Mouse (Mus musculus) embryonic facial prominence, embryonic 14.5 days (tissue): ENCODE results near the gene Cars. TPM values are rescaled to one million over a fixed set of nuclear protein-coding genes. Genes with fewer than 3 reads are reported as not detected.
"Not testable (repeated sequence)": the region's sequence is repeated elsewhere in the genome, so short reads cannot be mapped to it uniquely, and the experiment has no call there.

Source experiments
- ATAC-seq: fragments of 200-750 bp; cut with Nextera tagmentation; 2 replicates; pipeline ENCODE4 v1.8.0; 2017; ENCODE audit warnings: low read depth, moderate number of reproducible peaks, moderate TSS enrichment
- DNase-seq: peaks from one replicate; pipeline ENCODE4 v3.0.0-alpha.2; 2015; ENCODE audit warnings: low spot score
- H3K27ac ChIP-seq: fragments of 300-500 bp; sonication (generic); replicated peaks from 2 replicates; pipeline ENCODE4 v1.5.1; 2014; ENCODE audit warnings: low read depth, mild to moderate bottlenecking, low read length, moderate library complexity
- H3K27me3 ChIP-seq: fragments of 300-500 bp; sonication (generic); replicated peaks from 2 replicates; pipeline ENCODE4 v1.6.1; 2014; ENCODE audit warnings: low read length; ENCODE audit not compliant: control insufficient read depth, insufficient read depth
- H3K36me3 ChIP-seq: fragments of 300-500 bp; sonication (generic); 2 replicates; pipeline ENCODE4 v1.6.1; 2014; ENCODE audit warnings: low read length, mixed read lengths; ENCODE audit not compliant: control insufficient read depth, insufficient read depth
- H3K4me1 ChIP-seq: fragments of 300-500 bp; sonication (generic); 2 replicates; pipeline ENCODE4 v1.6.1; 2014; ENCODE audit warnings: antibody characterized with exemption, low read length; ENCODE audit not compliant: control insufficient read depth, insufficient read depth
- H3K4me2 ChIP-seq: fragments of 300-500 bp; sonication (generic); 2 replicates; pipeline ENCODE4 v1.6.1; 2014; ENCODE audit warnings: low read depth, mild to moderate bottlenecking, low read length, moderate library complexity, mixed read lengths
- H3K4me3 ChIP-seq: fragments of 300-500 bp; sonication (generic); 2 replicates; pipeline ENCODE4 v1.5.1; 2014; ENCODE audit warnings: low read depth, mild to moderate bottlenecking, low read length
- H3K9ac ChIP-seq: fragments of 300-500 bp; sonication (generic); 2 replicates; pipeline ENCODE4 v1.6.1; 2014; ENCODE audit warnings: low read depth, mild to moderate bottlenecking, low read length, moderate library complexity, mixed read lengths
- H3K9me3 ChIP-seq: fragments of 300-500 bp; sonication (generic); 2 replicates; pipeline ENCODE4 v1.6.1; 2016; ENCODE audit warnings: low read length; ENCODE audit not compliant: control insufficient read depth
- WGBS: fragments of 180-500 bp; shearing (Covaris S2); extraction: QIAGEN DNeasy Blood & Tissue Kit; methylation state at CpG from one replicate; pipeline ENCODE4 v1.1.7; 2014; 5-methylcytosine and 5-hydroxymethylcytosine counted together
- polyA plus RNA-seq: library from polyadenylated mRNA; unstranded; fragments of >200 nt; fragmentation: Nextera tagmentation; extraction: Ambion mirVana; gene quantifications from 2 replicates; pipeline ENCODE4 v1.2.1, GENCODE M21; 2014

Gene Cars
- 49.2 and 52.2 TPM in 2 replicates for polyA plus RNA-seq

- no peaks in the 10 kb centered on the region for H3K9me3 ChIP-seq
- under 1% methylated on average over 35 of the region's 35 CpGs for WGBS
- peak; percentile 99 for ATAC-seq
- peak; percentile 99 for DNase-seq
- H3K27me3 ChIP-seq, result no peaks in the 10 kb centered on the region
- H3K4me3 ChIP-seq, result peak within 1 kb of the TSS; percentile 89
- H3K4me1 ChIP-seq, result peaks cover 8% of the 10 kb centered on the region
- H3K36me3 ChIP-seq, result no peaks in the 10 kb centered on the region
- peak within 1 kb of the TSS; percentile 94 for H3K4me2 ChIP-seq
- H3K9ac ChIP-seq, result peak within 1 kb of the TSS; percentile 94
- H3K27ac ChIP-seq, result no peak within 1 kb of the TSS
Observed at GRCm38 (mm10) chr7:143599428-143600230, at the start of gene Cars. TSS of gene Cars (minus strand) at chr7:143600090.

DNA sequence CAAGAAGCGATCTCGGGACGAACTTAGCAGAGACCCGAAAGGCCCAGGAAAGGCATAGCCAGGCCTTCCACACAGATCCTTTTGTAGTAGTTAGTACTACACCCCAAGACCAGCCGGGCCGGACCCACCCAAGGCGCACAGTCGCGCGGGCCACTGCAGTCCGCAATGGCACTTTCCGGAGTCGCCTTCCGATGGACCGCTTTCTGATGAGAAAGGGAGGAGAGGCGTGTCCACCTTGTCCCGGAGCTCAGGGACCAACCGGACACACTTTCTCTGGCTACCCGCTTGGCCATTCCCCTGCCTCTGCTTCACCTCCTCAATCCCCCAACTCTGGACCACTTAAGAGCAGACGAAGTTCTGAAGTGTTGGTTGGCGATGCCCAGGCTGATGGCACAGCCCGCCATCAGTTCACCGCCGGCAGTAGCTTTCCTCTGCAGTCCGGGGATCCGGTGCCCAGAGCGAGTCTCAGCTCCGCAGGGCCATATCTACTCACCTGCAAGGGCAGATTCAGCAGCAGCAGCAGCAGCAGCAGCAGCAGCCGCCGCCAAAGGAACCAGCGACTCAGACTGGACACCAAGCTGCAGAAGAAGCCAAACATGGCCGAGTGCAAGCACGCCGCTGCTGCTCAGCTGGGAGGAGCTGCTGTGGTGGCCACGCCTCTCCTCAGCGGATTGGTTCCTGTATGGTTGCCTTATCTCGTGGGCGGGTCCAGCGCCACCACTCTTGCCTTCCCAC lies 49.3 kb upstream of the Cars start, which contains the start of gene Tnfrsf22:
Tnfrsf22 (minus strand) TSS at position 628 of the 735 bp plus-strand sequence.
- H3K9ac ChIP-seq, result peak within 1 kb of the TSS; percentile 76
- peaks cover 4% of the 10 kb centered on the region; the same call in 1 of the 2 replicates for H3K9me3 ChIP-seq
- no peaks in the 10 kb centered on the region for H3K27me3 ChIP-seq
- peak within 1 kb of the TSS; percentile 70 for H3K4me3 ChIP-seq
- DNase-seq (peak; percentile 94), ATAC-seq (peak; percentile 99)
- no peak within 1 kb of the TSS for H3K27ac ChIP-seq
- peak within 1 kb of the TSS; percentile 84 for H3K4me2 ChIP-seq
- 4% methylated on average over 34 of the region's 39 CpGs for WGBS
- H3K4me1 ChIP-seq, result no peaks in the 10 kb centered on the region
- no peaks in the 10 kb centered on the region for H3K36me3 ChIP-seq

DNA sequence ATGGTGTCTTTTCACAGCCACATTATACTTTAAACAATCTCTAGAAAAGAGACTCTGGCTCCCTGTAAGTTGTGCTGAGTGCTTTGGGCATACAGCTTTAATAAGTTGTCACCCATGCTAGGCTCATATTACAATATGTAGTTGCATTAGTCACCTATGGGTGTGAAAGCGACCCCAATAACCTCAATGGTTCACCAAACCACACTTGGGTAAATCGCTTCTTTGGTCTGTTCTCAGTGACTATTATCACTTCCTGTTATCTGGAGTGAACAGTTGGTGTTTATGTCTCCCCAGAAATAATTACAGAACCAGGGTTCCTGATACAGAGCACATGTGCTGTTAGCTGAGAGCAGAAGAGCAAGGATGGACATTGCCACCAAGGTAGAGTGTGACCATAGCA lies 44.1 kb upstream of the Cars start:
- not testable (repeated sequence) for H3K27ac ChIP-seq, DNase-seq, H3K4me3 ChIP-seq, H3K27me3 ChIP-seq, H3K36me3 ChIP-seq, H3K4me1 ChIP-seq, H3K9me3 ChIP-seq, H3K9ac ChIP-seq, ATAC-seq, H3K4me2 ChIP-seq
- WGBS, result 80% methylated on average over 2 of the region's 2 CpGs

DNA sequence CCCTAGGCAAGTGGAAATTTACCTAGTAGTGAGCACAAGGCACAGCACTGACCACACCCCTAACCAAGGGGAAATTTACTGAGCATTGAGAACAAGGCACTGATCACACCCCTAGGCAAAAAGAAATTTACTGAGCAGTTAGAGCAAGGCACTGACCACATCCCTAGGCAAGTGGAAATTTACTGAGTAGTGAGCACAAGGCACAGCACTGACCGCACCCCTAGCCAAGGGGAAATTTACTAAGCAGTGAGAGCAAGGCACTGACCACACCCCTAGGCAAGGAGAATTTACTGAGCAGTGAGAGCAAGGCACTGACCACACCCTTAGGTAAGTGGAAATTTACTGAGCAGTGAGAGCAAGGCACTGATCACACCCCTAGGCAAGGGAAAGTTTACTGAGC lies 36.8 kb upstream of the Cars start:
- Histone ChIP-seq H3K4me1 (no peaks in the 10 kb centered on the region), H3K4me3 (no peak overlapping the region), H3K4me2 (no peak overlapping the region), H3K36me3 (0 out of 2 replicates have a peak, but pooled peaks cover 7% of the 10 kb centered on the region), H3K27me3 (no peaks in the 10 kb centered on the region), H3K9ac (no peak overlapping the region), H3K27ac (no peak overlapping the region), H3K9me3 (no peaks in the 10 kb centered on the region)
- DNase-seq, result no peak
- WGBS, result 89% methylated on average over 1 of the region's 1 CpGs
- ATAC-seq, result no peak

DNA sequence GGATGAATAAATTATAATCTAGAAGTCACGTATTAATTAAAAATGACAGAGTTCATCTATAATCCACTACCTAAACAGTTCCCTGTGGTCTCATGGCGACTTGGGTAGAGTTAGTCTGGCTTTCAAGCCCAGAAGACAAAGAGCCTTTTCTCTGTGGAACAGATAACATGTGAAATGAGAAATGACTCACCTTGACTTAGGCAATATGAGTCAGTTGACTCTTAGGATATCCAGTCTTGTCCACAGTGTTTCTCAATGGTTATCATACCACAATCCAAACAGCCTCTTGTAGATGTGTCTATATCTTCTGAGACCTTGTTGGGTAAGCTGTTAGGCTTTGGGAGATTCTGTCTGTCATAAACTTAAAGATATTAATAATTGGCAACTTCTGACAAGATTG lies 31.6 kb upstream of the Cars start:
- Histone ChIP-seq H3K4me1 (no peaks in the 10 kb centered on the region), H3K9ac (no peak overlapping the region), H3K27ac (no peak overlapping the region), H3K4me3 (no peak overlapping the region), H3K27me3 (no peaks in the 10 kb centered on the region), H3K4me2 (no peak overlapping the region), H3K9me3 (no peaks in the 10 kb centered on the region), H3K36me3 (no peaks in the 10 kb centered on the region)
- ATAC-seq (no peak), DNase-seq (no peak)
- WGBS, result 59% methylated on average over 2 of the region's 2 CpGs

DNA sequence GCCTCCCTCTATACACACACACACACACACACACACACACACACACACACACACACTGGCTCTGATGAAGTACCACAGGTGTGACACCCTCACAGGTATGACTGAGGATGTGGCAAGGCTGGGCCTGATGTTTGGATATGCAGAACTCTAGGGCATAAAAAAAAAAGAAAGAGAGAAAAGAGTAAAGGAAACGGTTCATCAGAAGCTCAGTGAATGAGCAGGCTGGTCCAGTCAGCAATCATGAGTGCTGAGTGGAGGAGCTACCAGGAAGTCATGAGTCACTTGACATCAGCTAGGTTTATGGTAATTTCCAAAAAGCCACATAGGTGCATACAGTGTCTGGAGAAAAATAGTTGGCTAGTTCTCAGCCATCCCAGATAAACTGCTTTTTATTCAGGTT lies 29.6 kb upstream of the Cars start:
- Histone ChIP-seq H3K9me3 (no peaks in the 10 kb centered on the region), H3K4me2 (no peak overlapping the region), H3K36me3 (no peaks in the 10 kb centered on the region), H3K9ac (no peak overlapping the region), H3K4me3 (no peak overlapping the region), H3K4me1 (no peaks in the 10 kb centered on the region), H3K27ac (no peak overlapping the region), H3K27me3 (no peaks in the 10 kb centered on the region)
- WGBS, result 51% methylated on average over 1 of the region's 1 CpGs
- no peak for DNase-seq
- ATAC-seq, result no peak

DNA sequence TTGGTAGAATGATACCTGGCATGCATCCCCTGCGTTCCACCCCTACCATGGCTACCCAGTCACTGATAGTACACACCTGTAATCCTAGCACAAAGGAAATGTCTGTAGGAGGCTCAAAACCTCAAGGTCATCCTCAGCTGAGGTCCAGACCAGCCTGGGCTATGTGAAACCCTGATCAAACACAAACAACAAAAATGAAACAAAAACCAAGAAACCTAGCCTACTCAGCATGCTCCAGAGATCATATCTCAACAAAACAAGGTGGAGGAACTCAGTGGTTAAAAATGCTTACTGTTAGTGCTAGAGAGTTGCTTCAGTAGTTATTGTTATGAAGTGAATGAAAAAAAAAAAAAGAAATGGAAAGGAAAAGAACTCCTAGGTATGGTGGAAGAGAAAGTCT lies 28.6 kb upstream of the Cars start, which contains the start of gene Tnfrsf26:
Tnfrsf26 (minus strand) TSS at position 183 of the 400 bp plus-strand sequence.
- 90% methylated on average over 1 of the region's 1 CpGs for WGBS
- no peaks in the 10 kb centered on the region for H3K4me1 ChIP-seq
- no peaks in the 10 kb centered on the region for H3K27me3 ChIP-seq
- H3K4me2 ChIP-seq, result no peak within 1 kb of the TSS
- no peaks in the 10 kb centered on the region for H3K9me3 ChIP-seq
- ATAC-seq (no peak), DNase-seq (no peak)
- H3K9ac ChIP-seq, result no peak within 1 kb of the TSS
- H3K4me3 ChIP-seq, result no peak within 1 kb of the TSS
- no peak within 1 kb of the TSS for H3K27ac ChIP-seq
- no peaks in the 10 kb centered on the region for H3K36me3 ChIP-seq

DNA sequence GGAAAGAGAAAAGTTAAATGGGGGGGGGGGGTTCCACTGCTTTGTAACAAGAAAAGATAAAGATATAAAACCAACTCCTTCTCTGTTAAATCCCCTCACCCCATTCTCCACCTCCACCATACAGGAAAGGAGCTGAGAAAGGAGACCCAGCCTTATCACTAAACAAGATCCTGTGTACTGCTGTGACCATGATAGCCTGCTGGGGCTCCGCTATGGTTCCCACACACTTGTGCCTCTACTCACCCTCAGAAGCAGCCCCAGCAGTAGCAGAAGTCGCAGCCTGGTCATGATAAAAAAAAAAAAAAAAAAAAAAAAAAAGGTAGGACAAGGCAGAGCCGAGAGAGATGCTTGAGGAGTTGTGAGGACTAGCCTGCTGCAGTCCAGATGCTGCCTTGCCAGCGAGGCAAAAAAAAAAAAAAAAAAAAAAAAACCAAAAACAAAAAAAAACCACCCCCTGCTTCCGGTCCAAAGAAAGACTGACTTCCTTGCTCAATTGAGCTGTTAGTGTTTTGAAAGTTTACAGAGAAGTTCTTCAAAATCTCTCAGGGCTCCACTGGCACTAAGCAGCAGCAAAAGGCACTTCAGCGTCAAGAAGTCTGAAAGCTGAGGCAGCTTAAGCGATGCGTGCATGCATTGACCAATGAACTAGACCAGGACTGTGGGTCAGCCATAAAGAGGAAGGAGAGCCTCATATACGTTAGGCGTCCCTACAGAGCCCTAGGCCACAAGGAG lies 27.8 kb upstream of the Cars start:
- Histone ChIP-seq H3K27me3 (no peaks in the 10 kb centered on the region), H3K4me3 (no peak overlapping the region), H3K4me2 (no peak overlapping the region), H3K27ac (no peak overlapping the region), H3K4me1 (no peaks in the 10 kb centered on the region), H3K9me3 (no peaks in the 10 kb centered on the region), H3K36me3 (no peaks in the 10 kb centered on the region), H3K9ac (no peak overlapping the region)
- DNase-seq, result no peak
- no peak for ATAC-seq
- 55% methylated on average over 10 of the region's 10 CpGs for WGBS
